Mouse (Mus musculus) hindbrain, postnatal 0 days (tissue): ENCODE measurements around the gene P3h3. TPM values are rescaled to one million over a fixed set of nuclear protein-coding genes. Genes with fewer than 3 reads are reported as not detected.
"Not testable (repeated sequence)": the region's sequence is repeated elsewhere in the genome, so short reads cannot be mapped to it uniquely, and the experiment has no call there.

Source experiments
- ATAC-seq: fragments of 200-750 bp; cut with Nextera tagmentation; 2 replicates; pipeline ENCODE4 v1.8.0; 2017; ENCODE audit warnings: mild to moderate bottlenecking, moderate TSS enrichment, moderate library complexity
- DNase-seq: peaks from one replicate; pipeline ENCODE4 v3.0.0-alpha.2; 2015; ENCODE audit warnings: low spot score
- H3K27ac ChIP-seq: fragments of 300-500 bp; sonication (generic); 2 replicates; pipeline ENCODE4 v1.5.1; 2014; ENCODE audit warnings: mild to moderate bottlenecking
- H3K27me3 ChIP-seq: fragments of 300-500 bp; sonication (generic); 2 replicates; pipeline ENCODE4 v1.6.1; 2014; ENCODE audit warnings: low read length, mixed read lengths; ENCODE audit not compliant: insufficient read depth
- H3K36me3 ChIP-seq: fragments of 300-500 bp; sonication (generic); 2 replicates; pipeline ENCODE4 v1.6.1; 2014; ENCODE audit warnings: low read length, mixed read lengths; ENCODE audit not compliant: insufficient read depth
- H3K4me1 ChIP-seq: fragments of 300-500 bp; sonication (generic); 2 replicates; pipeline ENCODE4 v1.6.1; 2014; ENCODE audit warnings: antibody characterized with exemption, low read length, mixed read lengths; ENCODE audit not compliant: insufficient read depth
- H3K4me2 ChIP-seq: fragments of 300-500 bp; sonication (generic); 2 replicates; pipeline ENCODE4 v1.6.1; 2014; ENCODE audit warnings: low read depth, mild to moderate bottlenecking, low read length, moderate library complexity, mixed read lengths
- H3K4me3 ChIP-seq: fragments of 300-500 bp; sonication (generic); 2 replicates; pipeline ENCODE4 v1.5.1; 2014; ENCODE audit warnings: low read length
- H3K9ac ChIP-seq: fragments of 300-500 bp; sonication (generic); replicated peaks from 2 replicates; pipeline ENCODE4 v1.6.1; 2014; ENCODE audit warnings: mild to moderate bottlenecking, low read length, moderate library complexity, mixed read lengths
- H3K9me3 ChIP-seq: fragments of 300-500 bp; sonication (generic); 2 replicates; pipeline ENCODE4 v1.6.1; 2016; ENCODE audit warnings: low read length, mixed read lengths
- CTCF ChIP-seq: IDR thresholded peaks from 2 replicates; pipeline ENCODE4 v1.5.1; 2016; ENCODE audit warnings: antibody characterized with exemption, control low read depth, low read depth
- WGBS: fragments of 180-500 bp; shearing (Covaris S2); extraction: QIAGEN DNeasy Blood & Tissue Kit; methylation state at CpG from one replicate; pipeline ENCODE4 v1.1.7; 2014; 5-methylcytosine and 5-hydroxymethylcytosine counted together
- polyA plus RNA-seq: library from polyadenylated mRNA; unstranded; fragments of >200 nt; fragmentation: Nextera tagmentation; extraction: Ambion mirVana; gene quantifications from 2 replicates; pipeline ENCODE4 v1.2.1, GENCODE M21; 2015
- total RNA-seq: library from RNA; depleted of rRNA; stranded (reverse); fragments of >200 nt; gene quantifications from 2 replicates; pipeline ENCODE4 v1.2.3, GENCODE M21; 2014

The P3h3 gene
- total and polyA plus RNA-seq, 2 experiments from 2014 or later: 11.3 to 71.3 TPM

- Histone ChIP-seq H3K4me3 (no peak overlapping the region), H3K9me3 (no peaks in the 10 kb centered on the region), H3K9ac (no peak overlapping the region), H3K27ac (no peak overlapping the region), H3K27me3 (no peaks in the 10 kb centered on the region), H3K36me3 (peaks cover under 1% of the 10 kb centered on the region; the same call in 1 of the 2 replicates), H3K4me1 (peaks cover 23% of the 10 kb centered on the region), H3K4me2 (no peak overlapping the region)
- TF ChIP-seq CTCF: no peak
- WGBS: 72% methylated on average over 4 of the region's 4 CpGs
- ATAC-seq: no peak
- no peak for DNase-seq
Observed at GRCm38 (mm10) chr6:124811403-124811665, 46.2 kb downstream of the P3h3 start.

DNA sequence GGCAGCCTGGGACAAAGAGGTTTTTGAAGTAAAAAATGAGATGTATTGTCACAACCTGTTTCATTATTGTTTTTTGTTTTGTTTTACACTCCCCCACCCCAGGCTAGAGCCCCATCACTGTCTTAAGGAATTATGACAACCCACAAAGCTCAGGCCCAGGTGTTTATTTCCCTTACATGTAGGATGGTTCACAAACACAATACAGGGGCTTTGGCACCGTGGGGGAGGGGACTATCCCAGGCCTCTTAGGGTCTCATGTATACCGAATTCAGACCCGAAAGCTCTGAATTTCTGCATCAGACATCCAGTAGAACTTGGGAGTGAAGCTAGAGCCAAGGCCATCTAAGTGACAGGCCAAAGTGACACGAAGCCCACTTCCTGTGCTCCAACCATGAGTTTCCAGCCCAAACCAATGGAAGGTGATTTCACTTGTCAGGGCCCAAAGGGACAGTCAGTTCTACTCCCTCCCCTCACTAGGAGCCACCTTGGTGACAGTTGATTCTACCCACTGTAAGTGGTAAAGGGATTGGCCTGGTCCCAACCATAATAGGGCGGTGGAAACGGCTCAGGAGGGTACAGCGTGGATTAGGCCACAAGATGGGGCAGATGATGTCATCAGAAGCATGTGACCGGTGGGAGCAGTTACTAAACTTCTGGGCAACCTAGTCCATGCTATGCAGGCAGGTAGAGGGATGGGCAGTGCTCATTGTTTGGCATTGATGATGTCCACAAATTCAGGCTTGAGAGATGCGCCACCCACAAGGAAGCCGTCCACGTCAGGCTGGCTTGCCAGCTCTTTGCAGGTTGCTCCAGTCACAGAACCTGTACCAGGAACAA lies 46.8 kb downstream of the P3h3 start:
- H3K9ac ChIP-seq, H3K27me3 ChIP-seq, DNase-seq, H3K9me3 ChIP-seq, ATAC-seq, H3K36me3 ChIP-seq, H3K4me3 ChIP-seq, H3K4me2 ChIP-seq, H3K27ac ChIP-seq: not testable (repeated sequence)
- peaks cover 26% of the 10 kb centered on the region for H3K4me1 ChIP-seq
- 79% methylated on average over 10 of the region's 11 CpGs for WGBS

GRCm38 (mm10) chr6:124809775-124810538 lies 47.6 kb downstream of the P3h3 start:
- ATAC-seq (no peak), DNase-seq (no peak)
- H3K9me3 ChIP-seq: no peaks in the 10 kb centered on the region
- peak overlapping the region; percentile 97 for H3K4me2 ChIP-seq
- peak overlapping the region; percentile 51 for H3K4me3 ChIP-seq
- H3K27ac ChIP-seq: peak overlapping the region; percentile 78; the same call in 1 of the 2 replicates
- no peaks in the 10 kb centered on the region for H3K27me3 ChIP-seq
- peaks cover 26% of the 10 kb centered on the region for H3K4me1 ChIP-seq
- 46% methylated on average over 14 of the region's 14 CpGs for WGBS
- TF ChIP-seq CTCF: no peak
- H3K9ac ChIP-seq: peak overlapping the region; percentile 54
- H3K36me3 ChIP-seq: no peaks in the 10 kb centered on the region

GRCm38 (mm10) chr6:124809052-124809774 lies 48.3 kb downstream of the P3h3 start:
- no peaks in the 10 kb centered on the region for H3K27me3 ChIP-seq
- H3K9me3 ChIP-seq: no peaks in the 10 kb centered on the region
- peak overlapping the region; percentile 54 for H3K9ac ChIP-seq
- H3K4me3 ChIP-seq: peak overlapping the region; percentile 51
- peak overlapping the region; percentile 78 for H3K27ac ChIP-seq
- 1% methylated on average over 35 of the region's 35 CpGs for WGBS
- peak; percentile 87 for DNase-seq
- peak overlapping the region; percentile 97 for H3K4me2 ChIP-seq
- ATAC-seq: peak; percentile 11
- no peaks in the 10 kb centered on the region for H3K36me3 ChIP-seq
- TF ChIP-seq CTCF: peak; percentile 86
- peaks cover 23% of the 10 kb centered on the region for H3K4me1 ChIP-seq

DNA sequence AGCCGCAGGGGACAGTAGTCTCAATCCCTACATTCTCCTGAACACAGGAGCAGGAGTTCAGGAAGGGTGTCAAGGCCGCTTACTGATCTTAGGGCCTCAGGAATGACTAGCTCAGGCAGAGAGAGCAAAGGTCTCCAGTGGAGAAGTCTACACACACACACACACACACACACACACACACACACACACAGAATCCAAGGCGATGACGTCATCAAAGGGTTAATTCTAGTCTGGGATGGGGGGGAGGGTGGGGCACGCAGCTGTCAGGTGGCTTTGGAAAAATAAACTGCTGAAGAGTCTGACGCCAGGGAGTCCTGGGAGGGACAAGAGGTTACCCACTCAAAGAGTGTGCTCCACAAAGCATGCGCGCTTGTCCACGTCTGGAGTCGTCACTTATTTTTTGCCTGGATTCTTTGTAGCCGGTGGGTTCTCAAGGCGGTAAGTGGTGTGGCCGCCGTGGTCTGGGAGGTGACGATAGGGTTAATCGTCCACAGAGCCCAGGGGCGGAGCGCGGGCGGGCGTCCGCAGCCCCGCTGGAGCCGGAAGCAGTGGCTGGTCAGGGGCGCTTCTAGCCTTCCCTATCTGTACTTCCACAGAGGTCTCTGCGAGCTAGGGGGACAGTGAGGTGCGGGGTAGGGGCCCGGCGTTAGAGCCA lies 49.1 kb downstream of the P3h3 start, which contains the start of gene Spsb2:
TSS of gene Spsb2 (plus strand) at position 304 of the 655 bp plus-strand sequence.
- peak within 1 kb of the TSS; percentile 54 for H3K9ac ChIP-seq
- peak within 1 kb of the TSS; percentile 78 for H3K27ac ChIP-seq
- H3K4me2 ChIP-seq: peak within 1 kb of the TSS; percentile 97
- TF ChIP-seq CTCF: no peak
- peak within 1 kb of the TSS; percentile 51 for H3K4me3 ChIP-seq
- no peaks in the 10 kb centered on the region for H3K9me3 ChIP-seq
- ATAC-seq (peak; percentile 36), DNase-seq (peak; percentile 75)
- no peaks in the 10 kb centered on the region for H3K36me3 ChIP-seq
- 5% methylated on average over 29 of the region's 29 CpGs for WGBS
- H3K27me3 ChIP-seq: no peaks in the 10 kb centered on the region
- H3K4me1 ChIP-seq: peaks cover 22% of the 10 kb centered on the region

GRCm38 (mm10) chr6:124807986-124808357 lies 49.6 kb downstream of the P3h3 start:
- no peaks in the 10 kb centered on the region for H3K27me3 ChIP-seq
- H3K9ac ChIP-seq: no peak overlapping the region
- DNase-seq (no peak), ATAC-seq (no peak)
- H3K36me3 ChIP-seq: no peaks in the 10 kb centered on the region
- WGBS: 83% methylated on average over 6 of the region's 6 CpGs
- H3K4me1 ChIP-seq: peaks cover 21% of the 10 kb centered on the region
- no peak for TF ChIP-seq CTCF
- no peaks in the 10 kb centered on the region for H3K9me3 ChIP-seq
- peak overlapping the region; percentile 78 for H3K27ac ChIP-seq
- H3K4me2 ChIP-seq: peak overlapping the region; percentile 97
- peak overlapping the region; percentile 51 for H3K4me3 ChIP-seq
